Mouse (Mus musculus): ENCODE measurements around the gene Usp29. TPM values are rescaled to one million over a fixed set of nuclear protein-coding genes. Genes with fewer than 3 reads are reported as not detected.
A peak's percentile ranks its signal among the peaks of the same experiment; 100 is the strongest.
"Not testable (repeated sequence)": the region's sequence is repeated elsewhere in the genome, so short reads cannot be mapped to it uniquely, and the experiment has no call there.

Gene Usp29
- polyA plus RNA-seq, 1 experiment from 2014 or later = 16.2 TPM

- H3K4me1 ChIP-seq = no peaks in the 10 kb centered on the region
- H3K4me3 ChIP-seq = no peak overlapping the region
- no peaks in the 10 kb centered on the region for H3K9me3 ChIP-seq
- no peak overlapping the region for H3K4me2 ChIP-seq (replicated peaks)
- no peaks in the 10 kb centered on the region for H3K27me3 ChIP-seq
- no peak for ATAC-seq (ENCODE audit: insufficient number of reproducible peaks, insufficient read depth, low FRiP score, low TSS enrichment)
- no peak overlapping the region for H3K27ac ChIP-seq
- no peaks in the 10 kb centered on the region for H3K36me3 ChIP-seq
- WGBS = 87% methylated on average over 1 of the region's 1 CpGs
- no peak overlapping the region for H3K9ac ChIP-seq
Observed at GRCm38 (mm10) chr7:6973566-6973965, 243.2 kb downstream of the Usp29 start.

GRCm38 (mm10) chr7:6976890-6977289 is 246.5 kb downstream of the Usp29 start:
- Histone ChIP-seq H3K4me2 (replicated peaks) (no peak overlapping the region), H3K27me3 (no peaks in the 10 kb centered on the region), H3K27ac (no peak overlapping the region), H3K9me3 (no peaks in the 10 kb centered on the region), H3K9ac (no peak overlapping the region), H3K4me1 (no peaks in the 10 kb centered on the region), H3K4me3 (no peak overlapping the region), H3K36me3 (no peaks in the 10 kb centered on the region)
- 89% methylated on average over 19 of the region's 19 CpGs for WGBS
- no peak for ATAC-seq (ENCODE audit: insufficient number of reproducible peaks, insufficient read depth, low FRiP score, low TSS enrichment)

GRCm38 (mm10) chr7:6995251-6995650 is 264.9 kb downstream of the Usp29 start, which contains the start of gene Aurkc:
Gene Aurkc (plus strand): TSS chr7:6995300.
- not testable (repeated sequence) for H3K36me3 ChIP-seq; ATAC-seq (ENCODE audit: insufficient number of reproducible peaks, insufficient read depth, low FRiP score, low TSS enrichment)

DNA sequence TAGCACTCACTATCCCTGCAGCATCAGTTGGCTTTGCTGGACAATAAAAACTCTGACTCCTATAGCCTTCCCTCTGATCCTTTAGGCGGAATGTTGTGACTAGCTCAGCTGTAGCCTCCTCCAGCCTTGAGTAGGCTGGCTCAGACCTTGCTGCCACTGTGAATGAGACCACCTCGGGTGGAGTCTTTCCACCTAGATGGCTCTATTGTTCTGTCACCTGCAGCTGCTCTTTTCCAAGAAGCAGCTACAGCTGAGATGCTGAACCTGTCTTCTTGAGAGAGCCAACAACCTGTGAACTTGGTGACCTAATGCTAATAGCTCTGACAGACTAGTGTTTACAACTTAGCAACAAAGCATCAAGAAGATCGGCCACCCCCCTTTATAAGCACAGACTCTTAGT is 268.5 kb downstream of the Usp29 start:
- H3K36me3 ChIP-seq; H3K4me1 ChIP-seq; H3K9me3 ChIP-seq; ATAC-seq (ENCODE audit: insufficient number of reproducible peaks, insufficient read depth, low FRiP score, low TSS enrichment); H3K27ac ChIP-seq; H3K27me3 ChIP-seq; H3K9ac ChIP-seq; H3K4me2 ChIP-seq (replicated peaks); H3K4me3 ChIP-seq: not testable (repeated sequence)
- WGBS = 71% methylated on average over 3 of the region's 3 CpGs

More at GRCm38 (mm10) chr7:6995251-6995650, 264.9 kb downstream of the Usp29 start, which contains the start of gene Aurkc:
- not testable (repeated sequence) for H3K9me3 ChIP-seq; H3K27ac ChIP-seq; H3K27me3 ChIP-seq; H3K9ac ChIP-seq; H3K4me3 ChIP-seq; H3K4me1 ChIP-seq; H3K4me2 ChIP-seq (replicated peaks)
- whole genome bisulfite sequencing = 86% methylated on average over 11 of the region's 11 CpGs

GRCm38 (mm10) chr7:7005441-7005840 is 275.1 kb downstream of the Usp29 start:
- not testable (repeated sequence) for H3K27ac ChIP-seq; ATAC-seq (ENCODE audit: insufficient number of reproducible peaks, insufficient read depth, low FRiP score, low TSS enrichment)

More at GRCm38 (mm10) chr7:7005441-7005840, 275.1 kb downstream of the Usp29 start:
- not testable (repeated sequence) for H3K9me3 ChIP-seq; H3K4me3 ChIP-seq; H3K9ac ChIP-seq; H3K4me2 ChIP-seq (replicated peaks); H3K4me1 ChIP-seq; H3K36me3 ChIP-seq; H3K27me3 ChIP-seq
- WGBS = 73% methylated on average over 5 of the region's 5 CpGs

MicroRNAs within 50 kb of the gene (microRNA counts, 519-probe panel; counts per million panel counts)
- microRNA mmu-miR-3099 = 460 counts per million, percentile 65 among the panel's probes with 10 or more counts

Small RNA genes lying within 50 kb of the gene (microRNA-seq; reads per million reads assigned to microRNA genes)
- gene Mir3099 = 67.0 reads per million, percentile 45 among the genes with 10 or more reads in this experiment

Other genes starting within 250 kb of the Usp29 start
- gene Olfr5, start 243.6 kb upstream of the Usp29 start, polyA plus RNA-seq (2016; fragmentation: Nextera tagmentation; extraction: Ambion mirVana) = not detected in 2 replicates
- not detected in 2 replicates for gene Olfr1347, start 230.8 kb upstream of the Usp29 start, polyA plus RNA-seq (2016; fragmentation: Nextera tagmentation; extraction: Ambion mirVana)
- not detected in 2 replicates for gene Olfr1348, start 221.8 kb upstream of the Usp29 start, polyA plus RNA-seq (2016; fragmentation: Nextera tagmentation; extraction: Ambion mirVana)
- not detected in 2 replicates for gene Olfr1349, start 207.6 kb upstream of the Usp29 start, polyA plus RNA-seq (2016; fragmentation: Nextera tagmentation; extraction: Ambion mirVana)
- not detected in 2 replicates for gene Olfr1350, start 165.7 kb upstream of the Usp29 start, polyA plus RNA-seq (2016; fragmentation: Nextera tagmentation; extraction: Ambion mirVana)
- gene Zim1, start 34.1 kb upstream of the Usp29 start, polyA plus RNA-seq (2016; fragmentation: Nextera tagmentation; extraction: Ambion mirVana) = 4.7 and 5.1 TPM in 2 replicates
- gene Peg3, start 147 bp upstream of the Usp29 start, polyA plus RNA-seq (2016; fragmentation: Nextera tagmentation; extraction: Ambion mirVana) = 264 and 269 TPM in 2 replicates